Mouse (Mus musculus) liver, adult 2 months (tissue): Measurements from ENCODE around the gene Cygb. TPM values are rescaled to one million over a fixed set of nuclear protein-coding genes. Genes with fewer than 3 reads are reported as not detected.

ENCODE experiments used
- DNase-seq: peaks from one replicate; pipeline ENCODE4 v3.0.0-alpha.2; 2011; ENCODE audit warnings: low read depth, low spot score; ENCODE audit errors: extremely low read depth
- H3K27ac ChIP-seq: fragments of 200-500 bp; replicated peaks from 2 replicates; pipeline ENCODE4 v1.5.1; 2012; ENCODE audit warnings: low read depth, mild to moderate bottlenecking, control low read depth, inconsistent platforms, low read length; ENCODE audit not compliant: insufficient read depth
- H3K27me3 ChIP-seq: fragments of 200-500 bp; 2 replicates; pipeline ENCODE4 v1.6.1; 2012; ENCODE audit warnings: mild to moderate bottlenecking, moderate library complexity, low read length, inconsistent platforms; ENCODE audit not compliant: control insufficient read depth, insufficient read depth
- H3K36me3 ChIP-seq: fragments of 200-500 bp; 2 replicates; pipeline ENCODE4 v1.6.1; 2012; ENCODE audit warnings: low read length, inconsistent platforms; ENCODE audit not compliant: control insufficient read depth, insufficient read depth
- H3K4me1 ChIP-seq: fragments of 200-500 bp; 2 replicates; pipeline ENCODE4 v1.6.1; 2011; ENCODE audit warnings: low read length; ENCODE audit not compliant: control insufficient read depth, insufficient read depth
- H3K4me3 ChIP-seq: fragments of 200-500 bp; 2 replicates; pipeline ENCODE4 v1.5.1; 2011; ENCODE audit warnings: low read depth, mild to moderate bottlenecking, control low read depth, low read length, moderate library complexity; ENCODE audit not compliant: insufficient read depth
- H3K79me2 ChIP-seq: fragments of 200-500 bp; 2 replicates; pipeline ENCODE4 v1.6.1; 2012; ENCODE audit warnings: inconsistent platforms, mild to moderate bottlenecking, low read length, moderate library complexity; ENCODE audit not compliant: control insufficient read depth, insufficient read depth
- H3K9ac ChIP-seq: fragments of 200-500 bp; 2 replicates; pipeline ENCODE4 v1.6.1; 2012; ENCODE audit warnings: low read depth, mild to moderate bottlenecking, control low read depth, inconsistent platforms, low read length
- CTCF ChIP-seq: fragments of 200-500 bp; IDR thresholded peaks from 2 replicates; pipeline ENCODE4 v1.5.1; 2011; ENCODE audit warnings: low read depth, low read length, control low read depth
- POLR2A ChIP-seq: fragments of 200-500 bp; IDR thresholded peaks from 2 replicates; pipeline ENCODE4 v1.6.1; 2011; ENCODE audit warnings: low read length, control low read depth; ENCODE audit not compliant: insufficient read depth; ENCODE audit errors: extremely low read depth
- WGBS: fragments of 180-500 bp; shearing (Covaris S2); methylation state at CpG from one replicate; pipeline ENCODE4 v1.1.7; 2018; 5-methylcytosine and 5-hydroxymethylcytosine counted together
- polyA plus RNA-seq: library from polyadenylated mRNA; depleted of rRNA; stranded (reverse); fragments of >200 nt; gene quantifications from 2 replicates; pipeline ENCODE4 v1.2.3, GENCODE M21; 2012
- total RNA-seq: library from RNA; depleted of rRNA; stranded (reverse); fragments of >200 nt; gene quantifications from 2 replicates; pipeline ENCODE4 v1.2.3, GENCODE M21; 2014

The Cygb gene
- total and polyA plus RNA-seq, 2 experiments: 2.6 to 5.6 TPM

GRCm38 (mm10) chr11:116646771-116647170 lies 7.3 kb downstream of the Cygb start:
- Histone ChIP-seq H3K36me3 (no peaks in the 10 kb centered on the region), H3K9ac (no peak overlapping the region), H3K4me1 (no peaks in the 10 kb centered on the region), H3K27ac (peak overlapping the region; percentile 57), H3K79me2 (no peaks in the 10 kb centered on the region), H3K4me3 (no peak overlapping the region), H3K27me3 (no peaks in the 10 kb centered on the region)
- 89% methylated on average over 7 of the region's 7 CpGs for WGBS
- no peak for TF ChIP-seq CTCF
- TF ChIP-seq POLR2A: no peak
- no peak for DNase-seq

GRCm38 (mm10) chr11:116646136-116646535 lies 8.0 kb downstream of the Cygb start:
- no peak for DNase-seq
- Histone ChIP-seq H3K4me1 (no peaks in the 10 kb centered on the region), H3K4me3 (no peak overlapping the region), H3K27ac (no peak overlapping the region), H3K27me3 (no peaks in the 10 kb centered on the region), H3K36me3 (no peaks in the 10 kb centered on the region), H3K9ac (no peak overlapping the region), H3K79me2 (no peaks in the 10 kb centered on the region)
- TF ChIP-seq CTCF: no peak
- no peak for TF ChIP-seq POLR2A
- 76% methylated on average over 11 of the region's 11 CpGs for WGBS

- H3K4me3 ChIP-seq: no peak overlapping the region
- WGBS: 79% methylated on average over 8 of the region's 8 CpGs
- no peak for DNase-seq
These were observed 8.5 kb downstream of the Cygb start for GRCm38 (mm10) chr11:116645446-116646110.

GRCm38 (mm10) chr11:116644225-116645112 lies 9.6 kb downstream of the Cygb start:
- no peaks in the 10 kb centered on the region for H3K27me3 ChIP-seq
- no peak for DNase-seq
- no peak overlapping the region for H3K27ac ChIP-seq
- H3K79me2 ChIP-seq: no peaks in the 10 kb centered on the region
- no peaks in the 10 kb centered on the region for H3K36me3 ChIP-seq
- no peak overlapping the region for H3K9ac ChIP-seq
- H3K4me3 ChIP-seq: no peak overlapping the region
- TF ChIP-seq CTCF: no peak
- no peak for TF ChIP-seq POLR2A
- no peaks in the 10 kb centered on the region for H3K4me1 ChIP-seq
- 71% methylated on average over 21 of the region's 21 CpGs for WGBS

More at GRCm38 (mm10) chr11:116645446-116646110, 8.5 kb downstream of the Cygb start:
- no peaks in the 10 kb centered on the region for H3K36me3 ChIP-seq
- no peak overlapping the region for H3K27ac ChIP-seq
- H3K27me3 ChIP-seq: no peaks in the 10 kb centered on the region
- TF ChIP-seq CTCF: no peak
- no peak for TF ChIP-seq POLR2A
- no peaks in the 10 kb centered on the region for H3K79me2 ChIP-seq
- no peaks in the 10 kb centered on the region for H3K4me1 ChIP-seq
- no peak overlapping the region for H3K9ac ChIP-seq

DNA sequence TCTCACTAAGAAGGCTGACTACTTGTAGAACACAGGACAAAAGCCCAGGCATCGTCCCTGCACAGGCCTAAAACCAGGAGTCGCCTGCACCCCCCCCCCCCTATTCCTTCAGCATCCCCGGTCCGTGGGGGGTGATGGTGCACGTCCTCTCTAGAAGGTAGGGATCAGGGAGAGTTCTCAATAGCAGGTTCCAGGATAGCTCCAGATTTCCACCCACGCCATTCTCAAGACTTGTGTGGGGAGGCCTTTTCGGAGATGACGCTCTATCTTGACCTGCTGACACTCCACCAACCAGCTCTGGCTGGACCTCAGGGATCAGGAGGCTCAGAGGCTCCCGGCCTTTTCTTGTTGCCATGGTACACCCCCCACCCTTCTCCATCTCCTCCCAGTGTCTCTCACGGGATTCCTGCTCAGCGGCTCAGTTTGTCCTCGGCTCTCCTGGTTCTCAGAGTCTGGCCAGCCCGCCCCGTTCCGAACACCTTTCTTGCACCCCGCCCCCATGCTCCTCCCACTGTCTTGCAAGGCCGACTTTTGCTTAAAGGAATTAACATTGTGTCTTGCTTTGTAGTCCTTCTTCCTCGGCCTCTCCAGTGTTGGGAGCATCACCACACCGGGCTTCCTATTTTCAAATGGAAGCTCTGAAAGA lies 10.4 kb downstream of the Cygb start:
- Histone ChIP-seq H3K36me3 (no peaks in the 10 kb centered on the region), H3K9ac (no peak overlapping the region), H3K79me2 (no peaks in the 10 kb centered on the region), H3K4me3 (no peak overlapping the region), H3K27me3 (no peaks in the 10 kb centered on the region), H3K27ac (no peak overlapping the region), H3K4me1 (no peaks in the 10 kb centered on the region)
- whole genome bisulfite sequencing: 35% methylated on average over 19 of the region's 19 CpGs
- DNase-seq: no peak
- TF ChIP-seq POLR2A: no peak
- no peak for TF ChIP-seq CTCF
